Mouse (Mus musculus) thymus, adult 18-20 months (tissue): ENCODE measurements at regions not wholly inside any gene's neighbourhood (a gene's known extent, or its start where the extent isn't known, plus 50 kb on each side); places are given as distances from the start of the nearest gene placed in this dataset.
A peak's percentile ranks its signal among the peaks of the same experiment; 100 is the strongest.

Experiments used
- DNase-seq, 2 experiments: peaks; one replicate each; pipeline ENCODE4 v3.0.0; 2022; ENCODE audit warnings: mixed read lengths in 2 of 2

DNA sequence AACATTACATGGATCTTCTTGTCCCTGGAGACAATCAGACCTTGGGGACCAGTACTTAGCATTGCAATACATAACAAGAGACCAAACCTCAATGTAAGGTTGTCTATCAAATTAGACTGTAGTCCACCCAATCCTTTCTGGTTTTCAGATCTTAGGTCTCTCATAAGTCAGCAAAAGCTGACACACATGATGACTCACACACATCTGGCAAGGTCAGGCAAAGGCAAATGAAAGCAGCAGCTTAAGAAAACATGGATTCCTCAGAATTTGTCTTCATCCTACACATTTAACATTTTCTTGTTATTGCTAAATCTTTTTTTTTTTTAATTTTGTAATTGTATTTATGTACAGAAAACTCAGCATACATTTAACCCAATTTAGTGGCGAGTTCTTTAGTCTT, 52.0 kb downstream of the Gm11983 start:
- DNase-seq: no peak

DNA sequence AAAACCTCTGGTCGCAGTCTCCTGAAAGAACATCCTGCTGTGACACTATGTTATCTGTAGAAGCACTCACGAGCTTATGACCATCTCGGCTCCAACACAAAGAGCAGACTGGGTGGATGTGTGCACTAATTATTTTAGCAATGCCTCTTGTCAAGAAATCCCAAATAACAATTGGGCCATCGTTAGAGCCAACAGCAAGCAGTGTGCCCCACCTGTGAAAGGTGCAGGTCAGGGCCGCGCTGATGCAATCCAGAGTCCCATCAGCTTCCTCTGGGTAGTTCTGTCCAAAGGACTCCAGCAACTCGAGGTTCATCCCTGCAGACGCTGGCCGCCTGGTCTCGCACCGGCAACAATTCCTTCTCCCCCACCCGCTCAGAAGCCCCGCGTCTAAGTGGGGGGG, 54.6 kb downstream of the Gm11983 start:
- no peak for DNase-seq

DNA sequence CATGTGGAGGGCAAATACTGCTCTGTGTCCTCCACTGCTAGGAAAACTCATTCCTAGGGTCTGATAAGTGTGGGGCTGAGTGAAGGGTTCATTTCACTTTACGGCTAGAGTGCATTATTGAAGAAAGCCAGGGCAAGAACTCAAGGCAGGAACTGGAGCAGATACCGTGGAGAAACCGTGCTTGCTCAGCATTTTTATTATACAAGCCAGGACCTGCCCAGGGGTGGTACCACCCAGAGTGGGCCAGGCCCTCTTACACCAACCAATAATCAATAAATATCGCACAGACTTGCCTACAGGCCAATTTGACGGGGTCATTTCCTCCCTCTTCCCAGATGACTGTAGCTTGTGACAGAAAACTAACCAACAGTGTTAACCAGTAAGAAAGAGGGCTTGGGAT, 57.7 kb downstream of the Gm11983 start:
- DNase-seq: no peak

DNA sequence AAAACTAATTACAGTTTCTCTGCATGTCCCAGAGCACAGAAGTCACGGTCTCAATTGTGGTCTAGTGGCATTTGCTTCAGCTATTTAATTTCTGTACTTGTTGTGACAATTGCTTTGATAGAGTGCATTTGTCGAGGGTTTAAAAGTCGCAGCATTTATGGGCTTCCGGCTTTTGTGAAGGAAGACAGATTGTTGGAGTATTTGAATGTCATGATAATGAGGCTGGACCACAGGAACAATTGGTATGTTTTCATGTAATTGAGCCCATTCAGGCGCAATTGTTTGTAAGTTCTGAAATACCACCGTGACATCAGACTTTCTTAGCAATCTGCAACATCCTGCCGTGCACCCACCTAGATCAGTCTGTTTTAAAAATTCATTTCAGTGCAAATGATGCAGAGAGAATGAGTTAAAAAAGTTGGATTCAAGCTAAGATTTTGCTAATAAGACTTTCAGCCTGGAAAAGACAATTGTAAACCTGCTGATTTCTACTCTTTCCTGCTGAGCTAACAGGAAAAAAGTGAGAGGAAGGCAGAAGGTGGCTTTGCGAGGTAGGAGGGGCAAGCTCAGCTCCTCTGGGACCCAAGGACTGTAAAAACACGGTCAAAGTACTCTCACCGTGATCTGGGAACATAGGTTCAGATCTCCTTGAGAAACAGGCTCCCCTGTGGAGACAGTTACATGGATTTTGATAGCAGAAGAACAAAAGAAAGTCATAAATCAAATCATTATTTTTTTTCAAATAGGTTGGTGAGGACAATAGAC, 58.7 kb downstream of the Gm11983 start:
- DNase-seq: no peak

DNA sequence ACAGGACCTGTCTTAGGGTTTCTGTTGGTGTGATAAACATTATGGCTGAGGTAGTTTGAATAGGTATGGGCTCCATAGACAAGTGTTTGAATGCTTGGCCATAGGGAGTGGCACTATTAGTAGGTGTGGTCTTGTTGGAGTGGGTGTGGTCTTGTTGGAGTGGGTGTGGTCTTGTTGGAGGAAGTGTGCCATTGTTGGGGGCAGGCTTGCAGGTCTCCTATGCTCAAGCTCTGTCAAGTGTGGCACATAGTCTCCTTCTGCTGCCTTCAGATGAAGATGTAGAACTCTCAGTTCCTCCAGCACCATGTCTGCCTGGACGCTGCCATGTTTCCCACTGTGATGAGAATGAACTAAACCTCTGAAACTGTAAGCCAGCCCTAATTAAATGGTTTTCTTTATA, 59.9 kb downstream of the Gm11983 start:
- DNase-seq: no peak

DNA sequence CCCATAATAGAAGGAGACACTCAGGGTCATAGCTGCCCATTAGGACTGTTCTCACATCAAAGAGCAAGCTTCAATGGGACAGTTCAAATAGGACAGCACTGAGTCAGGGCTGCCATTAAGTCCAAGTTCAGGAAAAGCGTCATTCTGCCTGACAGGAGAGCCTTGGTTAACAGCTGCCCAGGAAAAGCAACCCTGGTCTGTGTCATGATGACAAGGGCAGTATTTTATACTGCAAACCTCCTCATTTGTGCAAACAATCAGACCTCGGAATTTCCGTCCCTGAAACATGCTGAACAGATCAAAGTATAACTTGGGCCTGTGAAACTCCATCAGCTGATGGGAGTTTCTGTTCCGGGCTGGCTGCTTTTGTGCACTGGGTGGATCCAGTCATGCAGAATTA, 62.8 kb downstream of the Gm11983 start:
- DNase-seq: no peak

DNA sequence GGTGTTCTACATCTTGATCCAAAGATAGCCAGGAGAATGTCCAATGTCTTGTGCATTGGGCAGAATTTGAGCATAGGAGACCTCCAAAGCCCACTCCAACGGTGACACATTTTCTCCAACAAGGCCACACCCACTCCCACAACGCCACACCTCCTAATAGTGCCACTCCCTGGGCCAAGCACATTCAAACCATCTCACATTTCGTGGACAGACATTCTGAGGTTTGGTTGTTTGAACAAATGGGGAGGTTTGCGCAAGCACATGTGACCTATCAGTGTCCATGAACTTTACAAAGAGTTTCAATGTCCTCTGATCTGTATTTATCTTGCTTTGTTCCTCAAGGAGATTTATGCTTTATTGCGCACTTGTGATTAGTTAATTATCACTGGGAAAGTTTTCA, 63.5 kb downstream of the Gm11983 start:
- no peak for DNase-seq

DNA sequence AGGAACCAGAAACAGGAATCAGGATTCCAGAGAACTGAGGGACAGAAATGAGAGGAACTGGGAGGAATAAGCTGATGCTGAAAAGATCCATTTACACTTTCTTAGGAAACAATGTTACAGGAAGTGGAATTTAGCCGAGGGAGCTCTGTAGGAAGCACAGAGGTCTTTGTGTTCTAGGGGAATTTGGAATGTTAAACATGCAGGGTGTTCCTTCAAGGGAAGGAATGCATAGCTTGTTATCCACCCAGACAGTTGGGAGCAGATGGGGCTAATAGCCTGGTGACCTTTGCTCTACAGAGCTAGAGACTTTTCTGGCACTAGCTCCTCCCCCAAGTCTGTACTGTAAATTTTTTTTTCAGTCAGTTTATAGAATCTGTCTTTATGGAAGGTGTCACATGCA, 64.1 kb downstream of the Gm11983 start:
- DNase-seq: no peak

DNA sequence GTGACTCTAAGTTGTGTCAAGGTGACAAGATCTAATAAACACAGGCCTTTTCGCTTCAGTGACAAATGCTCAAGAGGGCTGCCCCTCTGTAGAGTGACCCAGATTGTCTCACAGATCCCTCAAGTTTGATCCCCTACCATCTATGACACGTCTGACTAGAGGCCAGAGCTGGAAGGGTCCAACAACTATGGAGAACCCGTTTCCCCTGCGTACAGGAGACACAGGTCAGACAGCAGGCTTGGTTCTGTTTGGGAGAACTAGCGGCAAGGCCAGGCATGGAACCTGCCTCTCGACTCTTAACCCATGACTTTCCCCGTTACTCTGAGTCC, 68.1 kb downstream of the Gm11983 start:
- no peak for DNase-seq

DNA sequence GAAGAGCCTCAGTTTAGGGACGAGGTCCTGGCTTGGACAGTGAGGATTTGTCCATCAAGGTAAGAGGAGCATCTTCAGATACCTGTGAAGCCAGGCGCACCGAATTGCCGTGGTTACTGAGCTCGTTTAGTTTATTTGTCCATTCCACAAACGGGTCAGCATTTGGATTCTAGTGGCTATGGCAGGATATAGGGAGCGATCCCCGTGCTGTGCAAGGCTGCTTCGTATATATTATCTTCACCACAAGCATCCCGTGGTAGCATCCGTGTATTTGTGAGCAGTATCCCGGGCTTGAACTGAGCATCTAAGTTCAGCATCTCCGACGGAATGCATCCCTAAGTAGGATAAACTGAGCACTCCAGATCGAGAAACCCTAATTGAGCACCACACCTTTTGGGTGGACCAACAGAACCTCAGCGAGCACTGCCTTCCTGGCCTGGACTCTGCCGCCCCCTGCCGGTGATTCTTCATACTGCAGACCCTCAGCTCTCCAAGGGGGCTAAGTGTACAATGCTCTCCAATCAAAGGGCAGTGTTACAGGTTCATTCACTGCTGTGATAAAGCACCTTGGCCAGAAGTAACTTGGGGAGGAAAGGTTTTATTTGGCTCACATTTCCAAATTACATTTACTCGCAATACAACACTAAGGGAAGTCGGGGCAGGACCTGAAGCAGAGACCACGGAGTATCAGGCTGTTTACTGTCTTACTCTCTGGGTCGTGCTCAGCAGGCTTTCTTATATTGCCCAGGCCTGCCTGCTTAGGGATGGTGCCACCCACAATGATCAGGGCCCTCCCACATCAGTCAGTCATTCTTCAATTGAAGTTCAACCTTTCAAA, 68.6 kb downstream of the Gm11983 start:
- DNase-seq: peak; percentile 30 to 54

DNA sequence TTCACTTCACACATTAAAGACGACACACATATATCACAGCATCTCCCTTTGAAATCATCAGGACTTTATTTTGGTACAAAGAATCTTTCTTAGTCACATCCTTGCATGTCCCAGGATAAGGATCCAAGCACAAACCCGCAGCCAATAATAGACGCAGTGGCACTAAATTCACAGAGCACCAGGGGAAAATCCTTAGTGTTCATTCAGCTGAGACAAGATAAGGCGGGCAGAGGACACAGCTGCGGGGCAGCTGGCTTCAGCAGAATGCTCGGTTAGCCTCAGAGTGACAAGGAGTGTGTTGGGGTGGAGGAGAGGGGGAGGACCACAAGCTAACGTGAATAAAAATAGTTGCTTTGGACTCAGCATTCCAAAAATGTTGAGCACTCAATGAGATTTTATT, 70.7 kb downstream of the Gm11983 start:
- no peak for DNase-seq

DNA sequence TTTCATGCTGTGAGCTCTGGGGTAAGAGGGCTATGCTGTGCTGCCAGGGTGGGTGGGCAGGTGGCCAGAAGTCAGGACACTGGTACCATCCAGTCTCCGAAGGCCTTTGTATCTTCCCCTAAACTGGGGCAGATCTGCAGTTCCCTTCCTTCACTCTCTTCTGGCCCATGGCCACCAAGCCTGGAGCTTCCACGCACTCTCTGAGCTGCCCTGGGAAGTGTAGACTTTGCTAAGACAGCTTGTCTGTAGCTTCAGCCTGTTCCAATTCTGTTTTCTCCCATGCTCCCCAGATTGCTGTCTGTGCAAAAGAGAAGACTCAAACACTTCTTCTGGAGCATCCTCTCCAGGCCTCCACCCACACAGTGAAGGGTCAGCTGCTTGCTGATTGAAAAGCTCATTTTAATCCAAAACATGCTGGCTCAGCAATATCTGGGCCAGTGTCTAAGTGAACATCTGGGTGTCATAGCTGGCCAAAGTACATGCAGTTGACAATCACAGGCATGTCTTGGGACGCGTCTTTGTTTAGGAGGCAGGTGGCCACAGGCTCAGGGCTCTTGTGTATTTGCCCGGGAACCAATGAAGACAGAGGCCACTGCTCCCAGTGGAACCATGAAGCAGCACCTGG, 72.0 kb downstream of the Gm11983 start:
- DNase-seq: no peak

DNA sequence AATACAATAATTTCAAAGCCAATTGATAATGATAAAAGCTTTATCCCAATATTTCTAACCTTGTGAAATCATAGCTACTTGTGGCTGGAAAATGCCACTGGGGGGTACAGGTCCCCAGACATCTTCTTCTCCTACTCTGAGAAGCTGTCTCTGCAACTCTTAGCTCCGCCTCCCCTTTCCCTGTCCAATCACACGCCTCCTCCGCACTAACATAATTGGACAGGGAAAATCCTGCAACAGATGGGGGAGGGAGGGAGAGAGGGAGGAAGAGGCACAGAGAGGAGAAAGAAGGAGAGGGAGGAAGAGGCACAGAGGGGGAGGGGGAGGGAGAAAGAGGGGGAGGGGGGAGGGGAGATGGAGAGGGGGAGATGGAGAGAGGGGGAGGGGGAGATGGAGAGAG, 73.3 kb downstream of the Gm11983 start:
- no peak for DNase-seq

DNA sequence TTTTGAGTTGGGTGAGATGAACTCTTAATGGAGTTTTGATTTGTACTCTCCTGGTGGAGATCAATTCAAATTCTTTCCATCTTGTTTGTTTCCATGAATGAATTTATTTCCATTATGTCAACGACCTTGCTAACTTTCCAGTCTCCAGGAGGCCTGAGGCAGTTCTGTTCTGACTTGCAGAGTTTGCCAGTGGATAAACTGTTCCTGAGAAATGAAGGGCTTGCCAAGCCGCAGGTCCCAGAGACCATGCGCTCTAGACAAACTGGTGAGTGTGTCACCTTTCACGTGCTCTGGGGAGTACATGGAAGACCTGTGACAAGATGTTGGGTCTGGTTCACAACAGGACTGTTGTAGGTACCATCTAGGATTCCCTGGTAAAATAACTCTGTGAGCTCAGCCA, 74.5 kb downstream of the Gm11983 start:
- no peak for DNase-seq

DNA sequence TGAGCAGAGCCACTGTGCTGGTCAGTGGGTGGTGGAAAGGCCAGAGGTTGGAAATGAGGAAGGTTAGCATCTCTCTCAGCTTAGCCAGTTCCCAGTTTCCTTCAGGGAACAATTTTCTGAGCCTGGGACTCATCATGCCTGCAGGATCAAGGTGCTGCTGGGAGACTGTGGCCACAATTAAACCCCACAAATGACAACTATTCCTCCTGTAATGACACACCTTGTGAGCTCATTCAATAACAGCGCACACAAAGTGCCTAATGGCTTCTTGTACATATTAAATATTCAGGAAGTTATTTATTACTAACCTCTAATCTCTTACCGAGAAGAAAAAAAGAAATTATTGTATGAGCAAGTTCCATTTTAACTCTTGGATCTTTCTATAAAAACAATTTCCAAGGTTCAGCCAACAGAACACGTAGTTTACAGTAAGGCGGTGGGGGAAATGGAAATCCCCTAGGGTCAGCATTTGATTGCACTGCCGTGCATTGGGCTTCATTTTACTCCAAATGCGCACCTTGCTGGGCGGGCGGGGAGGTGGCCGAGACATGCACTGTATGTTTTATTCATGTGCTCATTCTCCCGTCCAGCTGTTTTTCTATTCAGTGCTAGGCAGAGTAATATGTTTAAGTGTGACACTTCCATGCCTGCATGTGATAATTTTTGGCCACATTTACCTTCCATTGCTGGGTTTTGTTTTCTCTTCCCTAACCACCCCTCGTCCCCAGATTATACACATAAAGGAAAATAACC, 75.4 kb downstream of the Gm11983 start:
- no peak for DNase-seq

DNA sequence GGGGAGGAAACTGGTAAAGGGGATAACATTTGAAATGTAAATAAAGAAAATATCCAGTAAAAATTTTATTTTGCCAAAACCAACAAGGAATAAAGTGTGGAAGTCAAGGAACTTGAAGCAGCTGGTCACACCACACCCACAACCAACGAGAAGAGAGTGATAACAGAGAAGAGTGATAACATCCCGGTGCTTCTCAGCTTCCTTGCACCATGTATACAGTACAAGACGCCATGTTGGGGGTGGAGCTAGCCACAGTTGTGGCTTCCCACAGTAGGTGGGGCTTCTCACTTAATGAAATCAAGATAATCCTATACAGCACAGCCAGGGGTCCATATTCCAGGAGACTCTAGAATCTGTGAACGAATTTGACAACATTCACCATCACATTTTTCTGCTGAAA, 77.9 kb downstream of the Gm11983 start:
- DNase-seq: no peak

DNA sequence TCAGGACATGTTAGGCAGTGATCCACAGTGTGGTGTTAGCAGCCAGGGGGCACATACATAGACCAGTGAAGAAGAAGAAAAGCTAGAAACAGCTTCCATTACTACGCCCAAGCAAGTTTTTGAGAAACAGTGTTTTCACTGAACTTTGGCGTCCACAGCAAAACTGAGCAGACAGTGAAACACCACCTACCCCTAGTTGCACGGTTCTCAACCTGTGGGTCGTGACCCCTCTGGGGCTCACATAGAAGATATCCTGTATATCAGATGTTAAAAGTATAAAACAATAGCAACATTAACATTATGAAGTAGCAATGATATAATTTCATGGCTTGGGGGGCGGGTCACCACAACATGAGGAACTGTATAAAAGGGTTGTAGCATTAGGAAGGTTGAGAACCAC, 81.1 kb downstream of the Ramp3 start:
- DNase-seq: no peak

DNA sequence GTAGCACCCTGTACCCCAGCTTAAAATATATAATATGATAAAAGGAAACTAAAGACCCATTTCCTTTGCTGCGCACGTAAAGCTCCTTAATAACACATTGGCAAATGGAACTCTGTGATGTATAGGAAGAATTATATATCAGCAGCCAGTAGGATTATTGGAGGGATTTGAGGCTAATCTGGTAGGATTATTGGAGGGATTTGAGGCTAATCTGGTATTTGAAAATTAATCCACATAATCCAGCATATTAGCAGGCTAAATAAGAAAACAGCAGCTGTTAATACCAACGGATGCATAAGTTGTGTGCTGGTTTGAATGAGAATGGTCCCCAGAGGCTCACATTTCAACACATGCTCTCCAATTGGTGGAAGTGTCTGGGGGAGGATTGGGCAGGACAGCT, 80.3 kb downstream of the Ramp3 start:
- DNase-seq: no peak

DNA sequence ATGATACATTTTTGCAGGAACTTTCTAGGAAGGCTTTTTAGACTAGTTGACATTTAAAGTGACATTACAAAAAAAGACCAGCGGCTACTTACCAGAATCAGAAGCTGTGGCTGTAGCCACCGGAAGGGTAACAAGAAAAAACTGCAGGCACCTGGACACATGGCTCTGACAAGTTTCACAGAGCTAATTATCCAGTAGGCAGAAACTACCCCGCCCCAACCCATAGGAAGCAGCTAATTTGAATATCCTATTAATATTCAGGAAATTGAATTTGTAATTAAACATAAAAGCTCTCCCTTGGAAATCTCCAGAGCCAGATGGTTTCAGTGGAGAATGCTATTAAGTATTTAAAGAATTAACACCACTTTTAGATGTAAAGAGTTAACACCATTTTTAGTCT, 79.8 kb downstream of the Ramp3 start:
- DNase-seq: no peak

DNA sequence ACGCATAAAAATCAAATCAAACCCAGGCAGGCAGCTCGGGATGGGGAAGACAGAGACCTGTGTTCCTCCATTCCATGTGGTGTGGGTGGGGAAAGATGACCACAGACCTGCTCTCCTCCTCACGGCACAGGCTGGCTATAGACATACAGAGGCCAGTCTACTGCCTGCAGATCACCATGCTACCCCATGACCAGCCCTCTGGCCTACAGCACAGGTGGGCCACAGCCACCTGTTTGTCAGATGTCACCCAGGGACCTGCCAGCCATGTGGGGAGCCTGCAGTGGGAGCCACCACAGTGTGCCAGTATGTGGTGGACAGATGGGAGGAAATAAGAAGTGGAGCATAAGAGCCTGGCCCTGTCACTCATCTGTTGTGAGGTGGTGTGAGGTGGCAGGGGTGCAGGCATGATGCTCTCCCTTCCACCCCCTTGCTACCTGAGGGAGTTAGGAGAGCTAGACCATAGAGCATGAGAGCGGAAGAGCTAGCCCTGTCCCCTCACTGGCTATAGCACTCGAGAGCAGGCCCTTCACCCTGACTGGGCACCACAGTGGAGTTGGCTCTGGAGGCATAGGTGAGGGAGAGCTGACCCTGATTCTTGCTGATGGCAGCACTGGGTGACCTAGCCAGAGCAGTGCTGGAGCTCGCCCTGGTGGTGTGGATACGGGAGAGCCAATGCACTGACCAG, 76.6 kb downstream of the Ramp3 start:
- DNase-seq: no peak

DNA sequence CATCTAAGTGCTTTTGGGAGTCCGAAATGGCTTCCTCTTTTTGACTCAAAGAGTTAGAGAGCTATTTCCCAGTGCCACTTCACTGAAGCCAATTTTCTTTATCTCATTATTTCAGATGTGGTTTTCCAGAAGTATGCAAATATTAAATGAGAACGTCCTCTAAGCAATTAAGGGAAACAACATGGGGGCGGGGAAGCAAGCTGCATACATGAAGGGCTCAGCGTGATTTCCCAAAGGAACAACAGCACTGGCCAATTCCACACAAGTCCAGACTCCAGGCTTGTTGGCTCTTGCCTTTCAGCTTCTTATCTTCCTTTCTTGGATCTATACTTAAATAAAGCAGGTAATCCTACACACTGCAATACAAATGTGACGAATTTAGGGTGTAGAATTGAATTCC, 73.2 kb downstream of the Ramp3 start:
- no peak for DNase-seq
